Mouse (Mus musculus) thymus, postnatal 0 days (tissue): ENCODE data around the gene Atrn. TPM values are rescaled to one million over a fixed set of nuclear protein-coding genes. Genes with fewer than 3 reads are reported as not detected.
A peak's percentile ranks its signal among the peaks of the same experiment; 100 is the strongest.
"Not testable (repeated sequence)": the region's sequence is repeated elsewhere in the genome, so short reads cannot be mapped to it uniquely, and the experiment has no call there.

ENCODE experiments used
- DNase-seq: peaks from one replicate; pipeline ENCODE4 v3.0.0-alpha.2; 2015; ENCODE audit warnings: low spot score
- polyA plus RNA-seq: library from polyadenylated mRNA; unstranded; fragments of >200 nt; fragmentation: Nextera tagmentation; extraction: Ambion mirVana; gene quantifications from 2 replicates; pipeline ENCODE4 v1.2.1, GENCODE M21; 2015

The Atrn gene
- polyA plus RNA-seq, 1 experiment from 2014 or later: 5.0 TPM

DNA sequence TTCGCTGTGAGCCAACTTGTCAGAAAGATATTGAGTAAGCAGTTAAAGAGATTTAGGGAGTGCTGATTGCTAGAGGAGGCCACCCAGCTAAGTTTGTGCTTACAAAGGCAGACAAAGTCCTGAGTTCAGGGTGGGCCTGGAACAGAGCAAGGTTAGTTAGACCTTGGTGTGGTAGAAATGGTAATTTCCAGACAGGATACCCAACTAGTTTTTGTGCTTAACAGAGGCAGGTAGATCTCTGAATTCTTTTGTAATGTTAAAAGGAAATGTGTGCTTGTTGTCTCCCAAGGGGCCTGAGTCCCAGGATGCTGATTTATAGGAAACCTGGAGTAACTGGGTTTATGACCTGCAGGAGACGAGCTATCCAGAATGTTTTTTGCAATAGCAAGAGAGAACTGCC is 52.6 kb downstream of the Atrn start:
- no peak for DNase-seq

DNA sequence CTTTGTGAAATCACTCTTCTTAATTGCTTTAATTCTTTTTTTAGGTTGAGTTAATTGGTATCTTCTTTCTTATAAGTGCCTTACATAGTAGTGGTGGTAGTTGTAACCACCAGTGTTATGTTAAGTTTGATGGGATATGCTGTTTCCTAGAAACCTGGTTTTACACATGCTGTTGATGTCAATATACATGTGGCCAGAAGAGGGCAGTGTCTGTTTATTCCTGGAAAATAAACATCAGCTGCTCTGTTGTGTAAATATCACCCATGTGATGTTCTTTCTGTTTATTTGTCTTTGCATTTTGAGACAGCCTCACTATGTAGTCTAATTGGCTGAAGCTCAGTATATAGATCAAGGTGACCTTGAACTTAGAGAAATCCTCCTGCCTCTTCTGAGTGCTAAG is 55.6 kb downstream of the Atrn start:
- DNase-seq: peak; percentile 22

DNA sequence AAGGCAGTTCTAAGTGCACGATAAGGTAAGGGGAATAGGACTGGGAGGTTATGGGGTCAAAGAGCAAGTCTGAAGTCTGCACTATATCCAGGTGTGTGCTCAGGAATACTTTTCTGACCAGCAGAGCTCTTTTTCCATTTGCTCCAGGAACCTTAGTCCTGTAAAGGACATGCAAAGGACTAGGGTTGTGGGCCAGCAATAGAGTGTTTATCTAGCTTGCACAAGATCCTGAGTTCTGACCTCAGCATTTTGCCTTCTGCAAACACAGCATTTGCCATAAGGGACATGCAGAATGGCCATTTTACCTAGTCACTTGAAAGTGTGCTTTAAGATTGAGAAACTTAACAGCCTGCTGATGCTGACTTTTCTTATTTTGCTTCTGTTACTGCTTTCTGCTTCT is 58.7 kb downstream of the Atrn start:
- DNase-seq: no peak

DNA sequence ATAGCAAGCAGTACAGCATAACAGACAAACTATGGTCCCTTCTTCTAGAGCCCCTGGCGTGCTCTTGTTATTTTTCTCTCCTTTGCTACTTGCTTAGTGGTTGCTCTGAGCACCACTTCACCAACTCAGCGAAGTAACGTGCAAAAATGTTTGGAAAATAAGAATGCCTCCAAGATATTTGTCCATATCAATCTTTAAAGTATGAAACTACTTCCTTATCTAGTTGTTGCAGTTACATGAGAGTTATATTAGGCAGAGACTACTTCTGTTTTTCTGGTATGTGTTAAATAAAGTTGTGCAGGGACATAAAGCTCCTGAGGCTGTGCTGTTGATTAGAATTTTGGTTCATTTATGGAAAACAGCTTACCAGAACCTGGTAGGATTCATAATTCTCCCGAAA is 64.7 kb downstream of the Atrn start:
- no peak for DNase-seq

DNA sequence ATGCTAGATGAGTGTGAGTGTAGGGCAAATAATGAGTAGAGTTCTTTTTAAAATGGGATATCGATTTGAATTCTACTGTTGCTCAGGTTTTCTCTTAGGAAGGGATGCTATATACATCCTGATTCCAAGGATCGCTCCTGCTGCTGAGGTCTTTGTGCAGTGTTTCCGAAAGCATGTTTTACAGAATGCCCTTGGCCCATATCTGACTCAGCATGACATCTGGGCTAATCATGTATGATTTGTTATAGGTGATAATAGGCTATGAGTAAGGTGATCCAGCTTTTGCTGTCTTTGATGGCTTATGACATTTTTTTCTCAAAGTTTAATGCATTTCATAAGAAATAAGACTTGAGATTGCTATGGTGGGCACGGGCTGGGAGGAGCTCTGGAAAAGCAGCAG is 66.1 kb downstream of the Atrn start:
- no peak for DNase-seq

DNA sequence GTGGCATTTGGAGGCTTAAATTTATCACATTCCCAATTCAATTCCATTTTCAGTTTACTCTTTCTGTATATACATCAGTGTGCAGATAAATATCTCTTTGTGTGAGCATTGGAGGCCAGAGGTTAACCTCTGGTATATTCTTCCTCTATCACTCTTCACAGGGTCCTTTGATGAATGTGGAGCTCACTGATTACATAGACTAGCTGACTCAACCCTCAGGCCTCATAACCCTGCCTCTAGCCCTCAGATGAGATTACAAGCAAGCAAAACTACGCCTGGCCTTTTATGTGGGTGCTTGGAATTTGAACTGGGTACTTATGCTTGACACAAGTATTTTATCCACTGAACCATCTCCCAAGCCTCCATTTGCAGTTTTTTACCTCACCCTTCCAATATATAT is 68.6 kb downstream of the Atrn start:
- no peak for DNase-seq

DNA sequence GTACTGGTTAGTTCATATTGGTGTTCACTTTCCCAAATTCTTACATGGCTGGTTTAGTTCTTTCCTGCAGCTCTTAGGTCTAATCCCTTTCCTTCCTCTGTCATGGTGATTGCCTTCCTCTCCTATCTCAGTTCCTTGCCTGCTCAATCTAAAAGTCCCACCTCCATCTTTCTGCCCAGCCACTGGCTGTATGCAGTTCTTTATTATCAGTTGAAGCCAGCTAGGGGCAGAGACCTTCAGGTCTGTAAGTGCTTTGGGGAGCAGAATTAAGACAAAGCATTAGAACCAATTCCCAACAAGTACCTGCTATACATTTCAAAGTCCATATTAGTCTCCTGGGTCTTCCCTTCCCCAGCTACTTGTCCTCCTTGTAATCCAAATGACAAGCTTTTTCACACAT is 71.3 kb downstream of the Atrn start:
- DNase-seq: no peak

DNA sequence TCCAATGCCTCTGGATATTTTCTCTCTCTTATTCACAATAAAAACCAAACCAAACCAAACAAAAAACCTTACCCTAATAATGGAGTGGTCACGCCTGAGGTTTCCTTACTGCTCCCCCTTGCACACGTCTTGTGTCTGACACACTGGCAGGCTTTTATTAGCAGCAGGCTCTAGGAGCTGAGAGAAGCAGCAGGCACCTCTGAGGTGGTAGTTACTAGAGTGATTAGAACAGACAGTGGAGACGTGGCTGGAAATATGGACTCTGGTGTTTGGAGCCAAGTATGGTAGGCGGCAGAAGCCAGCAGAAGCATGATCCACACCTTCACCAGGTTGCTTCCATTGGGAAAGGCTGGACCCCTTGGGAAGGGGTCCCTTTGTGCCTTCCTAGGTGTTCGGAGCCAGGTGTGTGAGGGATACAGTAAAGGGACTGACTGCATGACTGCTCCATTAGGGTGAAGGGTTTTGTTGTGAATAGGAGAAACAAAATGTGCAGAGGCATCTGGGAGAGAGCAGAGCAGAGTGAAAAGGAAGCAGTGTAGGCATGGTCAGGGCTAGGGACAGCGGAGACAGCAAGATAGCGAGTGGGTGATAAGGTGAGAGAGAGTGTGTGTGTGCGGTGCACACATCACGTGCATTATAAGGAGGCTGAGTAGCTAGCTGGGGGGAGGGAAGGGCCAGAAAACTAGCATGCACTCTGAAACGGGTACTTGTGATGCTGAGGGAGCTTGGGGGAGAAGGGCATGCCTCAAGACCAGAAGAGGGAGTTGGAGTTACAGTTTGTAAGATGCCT is 72.0 kb downstream of the Atrn start:
- DNase-seq: no peak

DNA sequence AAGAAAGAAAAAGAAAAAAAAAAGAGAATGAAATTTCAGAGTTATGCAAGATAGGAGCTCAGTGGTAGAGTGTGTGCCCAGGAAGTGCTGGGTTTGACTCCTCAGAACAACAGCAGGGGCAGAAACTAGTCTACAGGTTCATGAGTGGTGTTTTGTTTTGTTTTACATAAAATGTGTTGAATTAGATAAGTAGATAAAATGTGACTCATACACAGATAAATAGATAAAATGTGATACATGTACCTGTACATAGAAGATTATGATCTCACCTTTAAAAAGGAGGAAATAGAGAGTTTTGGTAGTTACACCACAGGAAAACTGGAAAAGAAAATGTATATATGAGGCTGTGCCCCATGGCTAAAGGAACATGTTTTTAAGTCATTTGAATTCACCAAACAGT is 72.8 kb downstream of the Atrn start:
- no peak for DNase-seq

DNA sequence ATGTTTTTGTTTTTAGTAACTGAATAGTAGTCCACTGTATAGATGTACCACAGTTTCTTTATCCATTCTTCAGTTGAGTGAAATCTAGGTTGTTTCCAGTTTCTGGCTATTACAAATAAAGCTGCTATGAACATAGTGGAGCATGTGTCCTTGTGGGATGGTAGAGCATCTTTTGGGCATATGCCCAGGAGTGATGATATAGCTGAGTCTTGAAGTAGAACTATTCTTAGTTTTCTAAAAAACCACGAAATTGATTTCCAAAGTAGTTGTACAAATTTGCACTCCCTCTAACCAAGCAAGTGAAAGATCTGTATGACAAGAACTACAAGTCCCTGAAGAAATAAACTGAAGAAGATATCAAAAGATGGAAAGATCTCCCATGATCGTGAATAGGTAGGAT is 86.5 kb downstream of the Atrn start:
- no peak for DNase-seq

DNA sequence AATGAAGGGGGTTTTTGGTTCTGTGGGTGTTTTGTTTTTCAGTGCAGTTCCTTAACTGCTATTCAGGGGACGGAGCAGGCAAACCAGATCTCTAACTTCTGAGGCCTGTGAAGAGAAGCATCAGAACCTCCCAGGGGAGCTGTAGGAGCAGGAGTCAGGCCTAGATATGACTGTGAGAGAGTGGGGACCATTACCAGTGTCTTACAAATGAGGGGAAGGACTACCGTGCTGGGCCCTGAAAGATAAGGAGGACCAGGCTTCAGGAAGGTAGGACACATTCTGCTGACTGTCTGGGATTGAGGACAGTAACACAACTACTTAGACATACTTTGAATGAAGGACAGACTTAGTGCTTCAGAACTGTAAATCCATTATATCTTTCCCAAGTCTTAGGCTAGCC is 102.8 kb downstream of the Atrn start:
- no peak for DNase-seq

DNA sequence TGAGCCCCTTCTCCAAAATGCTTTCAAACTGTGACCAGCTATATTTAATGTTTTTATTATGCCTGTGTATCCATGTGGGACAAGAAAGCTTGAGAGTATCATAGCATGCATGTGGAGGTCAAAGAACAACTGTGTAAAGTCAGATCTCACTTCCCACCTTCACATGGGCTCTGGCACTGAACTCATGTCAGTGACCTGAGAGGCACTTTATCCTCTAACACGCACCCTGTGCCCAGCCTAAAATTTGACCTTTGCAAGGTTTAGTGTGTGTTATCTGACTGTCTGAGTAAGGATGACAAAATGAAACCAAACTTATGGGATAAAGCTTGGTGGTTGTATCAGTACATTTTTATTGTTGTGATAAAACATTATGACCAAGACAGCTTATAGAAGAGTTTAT is 104.3 kb downstream of the Atrn start:
- DNase-seq: no peak

DNA sequence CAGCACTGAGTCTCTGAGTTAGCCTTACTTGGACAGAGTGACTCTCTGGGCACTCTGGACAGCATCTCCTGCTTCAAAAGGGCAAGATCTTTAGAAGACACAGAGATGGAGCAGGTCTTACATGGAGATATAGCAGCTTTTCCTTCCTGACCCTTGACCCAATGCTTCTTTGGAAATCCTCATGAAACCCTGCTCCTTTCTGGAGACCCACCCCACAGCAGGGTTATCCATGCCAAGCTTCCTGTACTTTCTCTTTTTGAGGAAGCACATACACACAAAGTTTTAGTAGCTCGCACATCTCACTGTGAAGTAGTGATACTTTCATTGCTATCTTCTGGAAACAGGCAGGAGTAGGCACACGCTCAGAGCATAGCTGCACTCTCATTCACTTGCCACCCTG is 118.9 kb downstream of the Atrn start:
- no peak for DNase-seq

DNA sequence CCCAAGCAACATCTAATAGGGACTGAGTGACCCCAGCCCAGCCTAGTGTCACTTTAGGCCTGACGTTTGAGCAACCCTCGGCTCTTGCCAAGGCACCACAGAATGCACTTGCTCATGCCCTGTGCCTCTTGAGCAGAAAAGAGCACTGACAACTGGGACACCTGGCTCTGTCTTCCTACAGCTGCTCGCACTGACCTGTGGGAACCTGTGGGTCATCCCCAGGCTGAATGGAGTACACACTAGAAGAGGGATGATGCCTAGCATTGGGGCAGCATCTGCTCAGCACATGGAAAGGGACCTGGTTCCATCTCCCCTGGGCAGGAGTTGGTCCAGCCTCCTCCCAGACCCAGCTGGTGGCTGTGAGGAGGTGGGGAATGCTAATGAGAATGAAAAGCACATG is 120.6 kb downstream of the Atrn start:
- DNase-seq: no peak

DNA sequence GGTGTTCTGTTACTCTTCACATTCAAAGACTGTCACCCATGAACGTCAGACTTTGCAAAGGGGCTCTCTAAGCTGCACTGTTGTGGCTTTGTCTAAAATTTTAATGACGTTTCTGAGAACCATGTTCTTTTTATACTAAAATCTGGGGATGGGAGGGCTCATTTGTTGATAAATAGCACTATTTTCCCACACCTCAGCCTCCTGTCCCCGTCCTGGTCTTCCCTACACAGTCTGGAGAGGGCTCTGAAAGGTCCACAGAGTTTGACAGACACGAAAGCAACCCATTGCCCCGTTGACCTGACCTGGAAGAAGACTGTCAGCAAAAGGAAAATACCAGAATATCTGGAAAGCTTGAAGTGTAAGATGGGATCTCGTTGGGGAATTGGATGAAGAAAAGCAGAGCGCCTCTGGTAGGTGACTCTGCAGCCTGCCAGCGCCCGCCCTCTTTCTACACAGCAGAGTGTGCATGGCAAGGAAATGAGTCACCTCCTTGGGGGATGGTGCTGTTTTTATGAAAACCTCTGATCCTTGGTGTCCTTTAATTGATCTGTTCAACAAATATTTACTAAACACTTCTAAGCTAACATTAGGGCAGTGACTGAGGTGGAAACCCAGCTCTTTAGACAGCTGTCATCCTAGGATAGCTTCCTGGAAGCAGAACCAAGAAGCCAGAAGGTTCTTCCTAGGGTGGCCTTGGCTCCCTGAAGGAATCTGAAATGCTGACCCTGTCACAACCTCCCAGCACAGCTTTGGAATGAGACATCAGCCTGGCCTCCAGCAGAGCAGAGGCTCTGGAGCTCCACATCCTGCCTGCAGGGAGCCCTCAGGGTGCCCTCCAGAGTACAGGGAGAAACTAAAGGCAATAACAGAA is 123.0 kb downstream of the Atrn start:
- no peak for DNase-seq

DNA sequence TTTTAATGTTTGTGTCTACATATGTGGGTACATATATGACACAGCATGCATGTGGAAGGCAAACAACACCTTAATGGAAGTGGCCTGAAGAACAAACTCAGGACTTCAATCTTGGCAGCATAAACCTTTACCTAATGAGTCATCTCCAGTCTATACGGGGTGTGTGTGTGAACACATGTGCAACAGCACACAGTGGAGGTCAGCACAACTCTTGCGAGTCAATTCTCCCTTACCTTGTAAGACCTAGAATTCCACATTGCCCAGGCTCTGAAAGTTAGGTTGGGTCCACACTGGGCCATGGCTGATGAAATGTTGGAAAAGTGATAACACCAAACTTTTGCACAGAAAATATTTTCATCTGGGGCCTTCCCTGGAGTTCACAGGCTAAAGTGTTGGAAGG is 124.3 kb downstream of the Atrn start:
- DNase-seq: no peak

DNA sequence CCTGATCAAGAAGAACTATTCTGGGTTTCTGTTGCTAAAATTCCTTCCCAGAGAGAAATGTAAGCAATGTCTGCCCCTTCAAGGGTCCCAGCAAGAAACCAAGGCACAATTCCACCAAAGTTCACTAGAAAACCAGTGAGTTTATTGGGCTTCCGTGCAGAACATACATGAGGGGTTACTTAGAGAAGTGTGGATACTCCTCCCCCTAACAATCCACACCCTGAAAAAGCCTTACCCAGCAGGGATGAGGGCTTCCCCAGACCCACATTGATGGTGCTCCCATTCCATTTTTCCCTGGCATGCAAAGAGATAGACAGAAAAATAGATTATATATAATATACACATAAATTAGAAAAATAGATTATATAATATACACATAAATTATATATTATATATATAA is 124.7 kb downstream of the Atrn start:
- DNase-seq: no peak

DNA sequence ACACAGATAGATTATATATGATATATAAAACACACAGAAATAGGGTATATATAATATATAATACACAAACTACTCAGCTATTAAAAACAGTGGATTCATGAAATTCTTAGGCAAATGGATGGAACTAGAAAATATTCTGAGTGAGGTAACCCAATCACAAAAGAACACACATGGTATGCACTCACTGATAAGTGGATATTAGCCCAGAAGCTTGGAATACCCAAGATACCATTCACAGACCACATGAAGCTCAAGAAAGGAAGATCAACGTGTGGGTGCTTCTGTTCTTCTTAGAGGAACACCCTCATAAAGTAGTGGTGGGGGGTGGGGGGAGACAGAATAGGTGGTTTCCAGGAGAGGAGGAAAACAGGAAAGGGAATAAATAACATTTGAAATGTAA is 125.1 kb downstream of the Atrn start:
- not testable (repeated sequence) for DNase-seq

DNA sequence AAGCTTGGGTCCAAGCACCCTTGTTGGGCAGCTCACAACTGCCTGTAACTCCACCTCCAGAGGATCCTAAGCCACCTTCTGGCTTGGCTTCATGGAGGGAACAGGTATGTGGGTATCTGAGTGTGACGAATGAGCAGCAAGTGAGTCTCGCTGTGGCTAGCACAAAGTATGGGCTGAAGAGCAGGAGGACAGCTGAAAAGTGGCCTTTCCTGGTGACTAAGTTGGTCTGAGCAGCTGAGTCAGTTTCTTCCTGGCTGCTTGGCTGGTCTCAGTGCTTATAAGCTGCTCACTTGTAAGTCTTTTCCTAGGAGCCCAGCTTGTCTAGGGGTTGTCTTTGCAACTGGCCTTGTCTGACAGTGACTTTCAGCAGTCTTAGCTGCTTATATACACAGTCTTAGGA is 130.0 kb downstream of the Atrn start:
- DNase-seq: no peak

DNA sequence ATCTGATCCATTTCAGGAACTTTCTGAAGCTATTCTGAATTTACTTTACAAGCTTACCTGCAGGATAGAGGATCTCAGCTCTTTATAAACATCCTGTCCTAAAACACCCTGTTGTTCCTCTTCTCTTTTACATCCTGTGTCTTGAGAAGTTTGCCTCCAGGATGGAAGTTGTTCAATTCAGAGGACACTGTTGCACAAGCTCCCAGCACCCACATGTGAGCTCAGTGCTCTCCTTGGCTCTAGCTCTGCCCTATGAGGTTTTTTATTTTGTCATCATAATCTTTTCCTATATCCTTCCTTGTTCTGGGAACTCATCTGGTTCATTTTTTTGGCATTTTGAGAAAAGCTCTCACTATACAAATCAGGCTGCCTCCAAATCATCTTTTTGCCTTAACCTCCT is 130.5 kb downstream of the Atrn start:
- DNase-seq: no peak

DNA sequence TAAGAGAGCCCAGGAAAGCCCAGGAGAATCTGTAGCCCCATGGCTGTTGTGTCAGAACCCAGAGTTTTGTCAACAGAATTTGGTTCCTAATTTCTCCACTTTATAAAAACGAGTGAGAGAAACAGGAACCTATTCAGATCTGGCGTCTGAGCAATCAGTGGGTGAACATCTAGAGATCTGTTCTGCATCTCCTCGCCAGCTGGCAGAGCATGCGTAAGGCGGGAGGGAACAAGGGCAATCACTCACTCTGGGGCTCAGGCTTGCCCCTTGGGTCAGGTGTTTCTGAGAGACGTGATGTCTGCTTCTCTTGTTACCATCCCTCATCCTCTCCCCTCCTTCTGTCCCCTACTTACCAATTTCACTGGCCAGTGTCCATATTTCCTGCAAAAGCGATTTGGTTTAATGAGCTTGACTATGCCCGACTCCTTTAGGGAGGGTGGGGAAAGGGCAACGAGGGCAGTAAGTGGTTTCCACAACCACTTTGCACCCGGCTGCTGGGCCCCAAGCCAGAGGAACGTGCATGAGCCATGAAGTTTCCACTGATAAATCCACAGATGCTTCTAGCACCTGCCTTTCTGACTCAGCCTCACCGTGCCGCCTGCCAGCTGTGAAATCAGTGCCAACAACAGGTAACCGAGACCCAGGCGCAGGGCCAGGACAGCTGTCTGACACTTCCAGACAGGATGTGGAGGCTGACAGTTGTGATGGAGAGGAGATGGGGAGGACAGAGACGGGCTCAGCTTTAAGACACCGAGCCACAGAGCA is 131.1 kb downstream of the Atrn start:
- DNase-seq: no peak

DNA sequence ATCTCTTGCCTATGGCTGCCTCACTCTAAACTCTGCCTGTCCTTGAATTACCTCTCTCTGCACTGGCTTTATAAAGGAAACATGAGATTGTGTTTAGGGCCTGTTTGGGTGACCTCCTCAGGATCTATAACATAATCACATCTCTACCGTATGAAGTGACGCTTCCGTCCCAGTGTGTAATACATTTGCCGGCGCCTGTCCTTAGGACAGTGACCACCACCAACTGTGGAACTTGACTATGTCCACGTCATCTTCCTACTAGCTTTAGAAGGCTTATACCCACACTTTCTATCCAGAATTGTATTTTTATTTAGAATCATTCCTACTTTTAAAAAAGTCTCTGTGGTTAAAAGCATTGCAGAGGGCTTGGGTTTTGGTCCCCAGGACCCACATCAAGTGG is 131.9 kb downstream of the Atrn start:
- DNase-seq: no peak
